Mouse (Mus musculus) E14TG2a.4 (cell line): ENCODE results near the gene Alox5.

Experiments used
- CTCF ChIP-seq: conservative IDR thresholded peaks from 2 replicates; pipeline ENCODE4 v1.5.1; 2014; ENCODE audit warnings: low read length
- NANOG ChIP-seq: IDR thresholded peaks from 2 replicates; pipeline ENCODE4 v1.6.1; 2014; ENCODE audit warnings: borderline replicate concordance, low read length, mixed read lengths
- POU5F1 ChIP-seq: IDR thresholded peaks from 2 replicates; pipeline ENCODE4 v1.6.1; 2014; ENCODE audit warnings: low read length, borderline replicate concordance

DNA sequence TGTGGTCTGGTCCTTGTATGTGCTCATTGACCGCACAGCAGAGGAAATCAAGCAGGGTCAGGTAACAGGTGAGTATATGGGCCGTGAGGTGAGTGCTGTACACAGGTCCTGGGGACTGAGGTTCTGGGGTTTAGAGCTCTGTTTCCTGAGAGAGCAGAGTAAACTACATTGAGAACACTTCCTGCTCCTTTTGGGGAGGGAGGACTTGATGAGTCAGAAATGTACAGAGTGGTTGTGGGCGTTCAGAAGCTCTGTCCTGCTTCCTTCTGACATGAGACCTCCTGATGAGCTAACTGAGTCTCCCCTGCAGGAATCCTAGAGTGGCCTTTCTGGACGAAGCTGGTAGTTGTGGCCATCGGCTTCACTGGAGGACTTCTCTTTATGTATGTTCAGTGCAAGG lies 55.3 kb downstream of the Alox5 start:
- TF ChIP-seq CTCF (no peak), POU5F1 (no peak), NANOG (no peak)
